Mouse (Mus musculus) CH12.LX (cell line): ENCODE data around the gene Tent4b.

Experiments used
- CTCF ChIP-seq, 2 experiments: IDR thresholded peaks in 1 of 2; conservative IDR thresholded peaks in 1 of 2; 2 replicates each; pipeline ENCODE4 v1.5.1; 2011 to 2012; ENCODE audit warnings: low read depth in 2 of 2, low read length in 2 of 2, improper control_type of control experiment in 1 of 2, inconsistent platforms in 1 of 2, mild to moderate bottlenecking in 1 of 2, moderate library complexity in 1 of 2
- EP300 ChIP-seq: IDR thresholded peaks from 2 replicates; pipeline ENCODE4 v1.6.1; 2011; ENCODE audit warnings: low read length, improper control_type of control experiment
- JUN ChIP-seq: IDR thresholded peaks from 2 replicates; pipeline ENCODE4 v1.6.1; 2011; ENCODE audit warnings: low read depth, mild to moderate bottlenecking, low read length, improper control_type of control experiment, moderate library complexity; ENCODE audit not compliant: insufficient read depth
- POLR2A ChIP-seq: IDR thresholded peaks from 2 replicates; pipeline ENCODE4 v1.6.1; 2011; ENCODE audit warnings: low read depth, mild to moderate bottlenecking, improper control_type of control experiment, low read length
- RCOR1 ChIP-seq: conservative IDR thresholded peaks from 2 replicates; pipeline ENCODE4 v1.6.1; 2012; ENCODE audit warnings: low read depth, mild to moderate bottlenecking, inconsistent platforms, low read length, improper control_type of control experiment
- SIN3A ChIP-seq: IDR thresholded peaks from 2 replicates; pipeline ENCODE4 v1.6.1; 2012; ENCODE audit warnings: low read length, improper control_type of control experiment, inconsistent platforms
- UBTF ChIP-seq: IDR thresholded peaks from 2 replicates; pipeline ENCODE4 v1.6.1; 2012; ENCODE audit warnings: low read depth, mild to moderate bottlenecking, inconsistent platforms, low read length, improper control_type of control experiment, moderate library complexity
- ZC3H11A ChIP-seq: IDR thresholded peaks from 2 replicates; pipeline ENCODE4 v1.6.1; 2012; ENCODE audit warnings: low read depth, mild to moderate bottlenecking, inconsistent platforms, low read length, improper control_type of control experiment
- ZKSCAN1 ChIP-seq: IDR thresholded peaks from 2 replicates; pipeline ENCODE4 v1.6.1; 2012; ENCODE audit warnings: low read depth, inconsistent platforms, low read length, improper control_type of control experiment, borderline replicate concordance

- TF ChIP-seq POLR2A, result no peak
- no peak for TF ChIP-seq CTCF (conservative IDR thresholded peaks at IDR 0.05 in 1 of 2, IDR thresholded peaks at IDR 0.05 in 1 of 2; ENCODE audit: low read depth in 2 of 2, low read length in 2 of 2)
- TF ChIP-seq SIN3A, result no peak
- no peak for TF ChIP-seq RCOR1
- no peak for TF ChIP-seq JUN
- TF ChIP-seq EP300, result no peak
- TF ChIP-seq UBTF, result no peak
- no peak for TF ChIP-seq ZKSCAN1
- TF ChIP-seq ZC3H11A, result no peak
Measured at GRCm38 (mm10) chr8:88185716-88186115, 13.3 kb upstream of the Tent4b start.
